Mouse (Mus musculus) CD8-positive naive resting alpha-beta T cell, adult 2 months (primary cell): ENCODE results near the gene St7.

Experiments used
- DNase-seq, 2 experiments: peaks; one replicate each; pipeline ENCODE4 v3.0.0; 2022; ENCODE audit warnings: low read depth in 2 of 2, low spot score in 2 of 2

St7 gene

DNA sequence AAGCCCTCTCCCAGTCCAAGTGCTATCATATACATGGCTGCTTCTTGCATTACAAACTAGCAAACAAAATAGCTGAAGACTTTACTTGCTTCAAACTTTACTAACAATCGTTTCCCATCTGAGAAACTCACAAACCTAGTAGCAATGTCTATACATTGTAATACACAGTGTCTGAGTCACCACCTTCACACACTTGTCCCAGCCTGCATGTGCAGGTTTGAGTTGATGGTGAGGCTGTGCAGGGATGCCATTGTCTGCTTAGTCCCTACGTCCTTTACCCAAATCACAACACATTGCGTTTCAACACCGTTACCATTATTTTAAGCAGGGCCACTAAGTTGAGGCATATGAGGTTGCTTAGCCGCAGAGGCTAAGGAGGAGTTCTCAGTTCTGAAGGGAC, 26.7 kb downstream of the St7 start:
- DNase-seq: no peak

DNA sequence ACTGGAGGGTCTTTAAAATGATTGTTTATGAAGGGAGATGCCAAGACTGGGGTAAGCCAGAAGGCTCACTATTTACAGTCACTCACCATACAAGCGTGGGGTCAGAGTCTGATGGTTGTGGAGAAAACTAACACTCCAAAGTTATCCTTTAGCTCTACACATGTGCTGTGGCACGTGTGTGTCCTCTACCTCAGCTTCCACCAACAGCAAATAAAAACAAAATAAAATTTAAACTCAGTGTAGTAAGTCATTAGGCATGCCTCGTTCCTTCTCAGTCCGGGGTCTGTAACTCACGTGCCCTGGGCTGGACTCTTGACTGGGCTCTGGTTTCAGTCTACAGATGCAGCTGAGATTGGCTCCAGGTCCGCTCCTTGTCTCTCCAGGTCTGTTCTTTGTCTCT, 27.3 kb downstream of the St7 start:
- no peak for DNase-seq

DNA sequence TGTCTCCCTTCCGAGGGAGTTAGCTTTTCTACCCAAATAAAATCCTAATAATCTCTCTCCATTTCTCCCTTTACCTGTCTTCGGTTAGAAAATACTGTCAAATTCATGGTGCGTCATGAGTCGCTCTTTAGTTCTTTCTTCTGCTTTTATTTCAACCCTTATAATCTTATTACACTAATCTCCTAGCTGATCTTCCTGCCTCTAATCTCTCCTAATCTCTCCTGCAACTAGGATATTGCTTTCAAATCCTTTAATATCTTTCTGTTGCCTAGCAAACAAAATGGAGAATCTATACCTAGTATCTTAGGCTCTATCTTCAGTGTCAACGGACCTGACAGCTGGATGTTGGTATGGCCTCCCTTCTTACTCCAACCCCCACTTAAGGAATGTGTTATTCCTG, 29.0 kb downstream of the St7 start:
- no peak for DNase-seq

DNA sequence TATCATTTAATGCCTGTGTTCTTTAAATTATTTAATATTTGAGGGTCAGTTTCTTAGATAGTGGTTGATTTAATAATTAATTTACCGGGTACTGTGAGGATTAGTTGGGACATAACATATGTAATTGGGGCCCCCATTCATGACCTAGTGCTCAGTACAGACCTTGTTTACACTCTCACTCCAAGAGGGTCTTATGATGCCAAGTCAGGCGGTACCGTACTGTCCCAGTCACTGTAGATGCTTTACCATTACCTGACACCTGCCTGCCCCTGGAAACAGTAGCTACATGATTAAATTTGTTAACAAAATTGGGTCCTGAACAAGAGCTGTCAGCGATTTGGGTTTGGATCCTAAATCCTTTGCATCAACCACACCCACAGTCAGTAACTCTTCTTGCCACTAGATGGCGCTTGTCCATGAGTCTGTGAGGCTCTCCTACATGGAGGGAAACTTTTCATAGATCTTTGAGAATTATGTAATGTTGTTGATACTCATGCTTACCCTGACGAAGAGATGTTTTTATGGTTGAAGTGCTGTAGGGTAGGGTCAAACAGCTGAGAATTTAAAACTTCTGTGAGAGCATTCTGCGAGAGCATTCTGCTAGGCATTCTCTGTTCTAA, 33.2 kb downstream of the St7 start:
- peak; percentile 23 to 37 for DNase-seq

DNA sequence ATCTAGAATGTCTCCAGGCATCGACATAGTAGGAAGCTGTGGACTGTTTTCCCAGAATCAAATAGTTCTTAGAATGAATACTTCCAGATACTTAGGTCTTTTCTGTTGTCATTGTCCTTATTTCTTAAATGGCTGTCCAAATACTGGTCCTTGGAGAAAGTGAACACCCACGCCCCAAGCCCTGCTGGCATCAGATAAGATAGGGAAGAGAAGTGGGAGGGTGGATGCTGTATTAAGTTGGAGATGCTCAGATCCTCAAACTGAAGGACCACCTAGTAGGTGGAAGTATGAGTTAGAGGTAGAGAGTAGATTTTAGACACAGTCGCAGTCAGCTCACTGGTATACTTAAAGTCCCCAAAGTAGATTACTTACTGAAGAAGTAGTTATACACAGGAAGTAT, 34.5 kb downstream of the St7 start:
- DNase-seq: no peak

DNA sequence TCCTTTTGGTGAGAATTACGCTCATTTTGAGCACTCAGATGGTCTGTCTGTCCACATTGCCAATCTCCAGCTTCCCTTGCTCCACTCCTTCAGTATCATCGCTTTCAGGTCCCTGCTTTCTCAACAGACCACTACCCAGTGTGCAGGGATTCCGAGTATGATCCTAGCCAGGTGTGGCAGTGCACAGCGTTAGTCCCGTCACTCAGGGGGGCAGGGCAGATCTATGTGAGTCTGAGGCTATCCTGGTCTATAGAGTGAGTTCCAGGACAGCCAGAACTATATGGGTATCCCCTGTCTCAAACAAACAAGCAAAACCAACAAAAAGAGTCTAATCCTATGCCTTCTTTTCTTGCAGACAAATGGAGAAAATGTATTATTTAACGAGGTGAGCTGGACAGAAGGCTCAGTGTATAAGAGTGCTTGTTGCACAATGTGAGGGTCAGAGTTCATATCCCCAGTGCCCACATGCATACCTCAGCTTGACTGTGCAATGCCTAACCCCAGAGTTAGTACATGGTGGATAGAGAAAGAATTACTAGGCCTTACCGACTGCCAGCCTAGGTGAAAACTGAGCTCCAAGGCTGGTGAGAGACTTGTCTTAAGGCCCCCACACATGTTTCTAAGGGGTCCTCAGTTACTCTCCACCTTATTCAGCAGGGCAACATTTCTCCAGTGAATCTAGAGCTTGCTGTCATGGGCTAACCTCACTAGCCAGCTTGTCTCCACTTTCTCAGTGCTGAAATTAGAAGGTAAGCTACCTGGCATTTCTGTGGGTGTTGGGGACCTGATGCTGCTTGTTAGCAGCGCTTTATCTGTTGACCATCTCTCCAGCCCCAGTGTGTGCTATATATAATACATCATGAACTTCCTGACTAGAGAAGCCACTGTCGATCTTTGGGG, 35.4 kb downstream of the St7 start:
- no peak for DNase-seq

DNA sequence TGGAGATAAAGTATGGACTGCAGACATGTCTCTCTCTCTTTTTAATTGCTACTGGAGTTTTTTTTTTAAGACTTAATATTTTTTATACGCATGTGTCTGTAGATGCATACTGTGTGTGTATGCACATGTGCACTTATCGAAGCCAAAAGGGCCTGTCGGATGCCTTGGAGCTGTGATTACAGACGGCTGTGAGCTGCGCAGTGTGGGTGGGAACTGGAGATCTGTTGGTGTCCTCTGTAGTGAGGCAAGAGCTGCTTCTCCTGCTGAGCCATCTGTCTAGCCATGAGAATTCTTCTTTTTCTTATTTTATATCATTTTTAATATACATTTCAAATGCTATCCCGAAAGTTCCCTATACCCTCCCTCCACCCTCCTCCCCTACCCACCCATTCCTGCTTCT, 37.4 kb downstream of the St7 start:
- DNase-seq: no peak

DNA sequence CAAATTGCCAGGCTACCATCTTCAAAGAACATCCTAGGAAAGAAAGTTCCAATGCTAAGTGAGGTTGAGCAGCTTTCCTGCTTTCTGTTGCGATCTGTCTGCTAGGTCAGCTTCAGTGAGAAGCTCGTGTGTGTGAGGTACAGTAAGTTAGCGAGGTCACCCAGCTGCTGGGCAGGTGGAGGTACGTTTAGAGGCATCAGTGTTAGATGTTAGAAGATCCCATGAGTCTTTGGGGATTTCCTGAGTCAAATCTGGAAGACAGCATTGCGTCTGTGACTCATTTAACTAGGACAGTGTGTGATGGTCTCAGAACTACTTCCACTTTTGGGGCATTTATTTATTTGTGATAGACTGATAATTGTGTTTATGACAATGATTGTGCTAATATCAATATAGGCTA, 39.0 kb downstream of the St7 start:
- no peak for DNase-seq

DNA sequence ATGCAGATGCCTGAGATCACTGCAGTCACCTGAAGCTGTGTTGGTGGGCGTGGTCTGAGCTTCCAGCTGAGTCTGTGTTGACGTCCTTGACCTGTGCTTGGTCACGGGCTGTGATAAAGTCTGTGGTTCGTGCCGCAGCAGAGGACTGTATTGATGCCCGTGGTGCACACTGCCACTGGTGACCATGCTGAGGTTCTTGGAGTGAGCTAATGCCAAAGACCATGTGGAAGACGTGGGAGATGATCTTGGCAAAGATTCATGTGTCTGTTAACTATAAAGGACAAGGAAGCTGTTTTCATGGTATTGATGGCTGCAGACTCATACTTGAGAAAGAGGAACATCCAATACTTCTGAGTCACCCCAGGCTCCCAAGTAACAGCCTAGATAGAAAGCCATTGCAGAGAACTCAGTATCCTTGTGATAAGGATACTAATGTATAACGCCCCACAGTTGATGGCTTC, 41.2 kb downstream of the St7 start:
- no peak for DNase-seq

DNA sequence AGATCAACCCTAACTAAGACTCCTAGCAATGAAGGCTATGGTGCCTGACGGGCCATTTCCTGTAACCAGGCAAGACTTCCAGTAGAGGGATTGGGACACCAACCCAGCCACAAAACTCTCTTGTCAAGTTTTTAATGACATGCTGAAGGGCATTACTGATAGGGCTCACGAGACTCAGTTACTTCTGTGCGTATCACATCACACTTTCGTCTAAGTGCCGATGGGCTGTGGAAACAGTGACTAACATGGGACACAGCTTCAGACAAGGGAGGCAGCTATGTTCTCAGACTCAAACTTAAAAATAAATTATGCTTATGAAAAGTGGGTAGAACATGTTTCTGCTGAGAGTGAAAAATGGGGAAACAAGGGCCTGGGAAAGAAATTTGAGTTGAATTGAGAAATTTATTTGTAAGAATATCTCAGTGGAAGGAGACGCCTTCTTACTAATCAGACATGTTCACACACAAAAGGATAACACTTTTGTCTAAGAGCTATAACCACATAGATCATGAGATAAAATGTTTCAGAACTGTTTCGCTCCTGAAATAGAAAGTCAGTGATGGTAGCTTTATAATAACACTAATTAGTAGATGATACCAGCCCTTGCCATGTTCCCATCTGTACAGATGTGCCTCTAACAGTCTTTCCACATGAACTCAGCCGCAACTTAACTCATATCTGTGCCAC, 44.7 kb downstream of the St7 start:
- DNase-seq: no peak

DNA sequence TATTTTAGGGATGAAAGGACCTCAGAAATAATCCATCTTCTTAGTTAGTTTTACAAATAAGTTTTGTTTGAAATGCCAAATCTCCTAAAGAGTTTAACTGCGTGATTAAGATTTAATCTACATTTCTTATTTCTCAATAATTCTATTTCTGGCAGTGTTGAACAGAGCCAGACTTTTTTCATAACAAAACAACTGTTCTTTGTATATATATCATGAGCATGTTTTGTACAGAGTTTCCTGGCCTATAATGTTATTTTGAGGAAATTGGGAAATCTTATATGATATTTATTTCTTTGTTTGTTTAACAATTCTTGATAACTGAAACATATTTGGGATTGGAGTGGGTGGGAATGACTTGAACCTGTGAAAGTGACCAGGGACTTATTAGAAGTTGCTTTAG, 47.4 kb downstream of the St7 start:
- DNase-seq: no peak

DNA sequence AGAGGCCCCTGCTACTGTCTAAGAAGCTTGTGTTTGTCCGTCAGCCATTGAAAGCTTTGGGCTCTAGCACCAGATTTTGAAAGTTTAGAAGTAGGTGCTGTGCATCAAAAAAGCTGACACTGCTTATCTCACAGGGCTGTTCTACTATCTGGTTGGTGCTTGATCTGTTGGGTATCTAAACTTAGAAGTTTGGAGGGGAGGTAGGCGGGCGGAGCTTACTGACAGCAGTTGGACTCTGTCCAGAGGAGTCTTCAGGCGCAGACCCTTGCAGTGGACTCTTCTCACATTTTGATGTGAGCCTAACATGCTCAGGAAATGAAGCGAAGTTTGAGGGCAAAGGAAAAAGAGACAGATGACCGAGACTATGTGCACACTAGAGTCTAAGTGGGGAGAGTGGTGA, 48.9 kb downstream of the St7 start:
- no peak for DNase-seq

DNA sequence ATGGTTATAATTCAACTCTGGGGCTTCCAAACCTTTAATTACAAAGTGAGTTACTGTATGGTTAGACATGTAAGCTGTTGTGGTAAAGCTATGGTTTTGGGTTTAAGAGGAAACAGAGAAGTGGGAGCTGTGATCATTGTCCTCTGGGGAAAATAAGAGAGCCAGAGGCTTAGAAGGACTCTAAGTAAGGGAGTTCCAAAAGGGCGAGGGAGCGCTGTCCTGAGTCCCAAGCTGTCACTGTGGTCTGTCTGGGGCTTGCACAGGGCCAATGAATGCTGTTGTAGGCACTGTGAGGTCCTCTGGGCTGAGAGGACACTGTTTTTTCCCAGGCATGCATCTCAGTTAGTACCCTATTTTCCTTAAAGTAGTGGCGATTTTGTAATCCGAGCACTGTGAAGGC, 49.5 kb downstream of the St7 start:
- no peak for DNase-seq

DNA sequence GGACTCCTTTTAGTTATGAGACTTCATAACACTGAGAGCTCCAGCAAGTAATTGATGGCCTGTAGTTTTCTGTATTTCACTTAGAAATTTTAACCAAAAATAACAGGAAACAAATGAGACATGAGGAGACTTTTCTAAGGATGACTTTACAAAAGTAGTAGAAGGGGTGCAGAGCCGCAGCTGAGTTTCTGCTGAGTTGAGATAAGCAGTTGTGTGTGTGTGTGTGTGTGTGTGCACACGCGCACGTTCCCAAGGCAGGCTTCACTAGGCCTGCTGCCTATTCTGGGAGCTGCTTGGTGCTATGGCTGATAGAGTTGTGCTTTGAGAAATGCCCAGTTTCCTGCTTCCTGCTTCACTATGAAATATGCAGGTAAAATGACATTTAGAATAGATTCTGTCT, 50.6 kb downstream of the St7 start:
- no peak for DNase-seq

DNA sequence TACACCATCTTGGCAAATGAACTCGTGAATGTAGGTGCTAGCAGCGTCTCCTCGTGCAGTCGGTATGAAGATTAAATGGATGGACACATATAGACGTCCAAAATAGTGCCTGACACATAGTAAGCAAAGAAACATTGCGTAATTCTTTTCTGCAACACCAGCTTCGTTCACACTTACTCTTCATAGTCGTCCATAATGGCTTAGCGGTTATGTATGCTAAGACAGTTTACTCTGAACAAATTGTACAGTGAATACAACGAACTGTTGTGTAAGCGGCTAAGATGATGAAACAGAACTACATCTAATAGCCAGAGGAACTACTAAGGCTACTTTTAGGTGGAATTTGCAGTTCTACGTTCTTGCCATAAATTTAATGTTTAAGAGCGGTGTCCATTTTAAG, 55.0 kb downstream of the St7 start:
- no peak for DNase-seq

DNA sequence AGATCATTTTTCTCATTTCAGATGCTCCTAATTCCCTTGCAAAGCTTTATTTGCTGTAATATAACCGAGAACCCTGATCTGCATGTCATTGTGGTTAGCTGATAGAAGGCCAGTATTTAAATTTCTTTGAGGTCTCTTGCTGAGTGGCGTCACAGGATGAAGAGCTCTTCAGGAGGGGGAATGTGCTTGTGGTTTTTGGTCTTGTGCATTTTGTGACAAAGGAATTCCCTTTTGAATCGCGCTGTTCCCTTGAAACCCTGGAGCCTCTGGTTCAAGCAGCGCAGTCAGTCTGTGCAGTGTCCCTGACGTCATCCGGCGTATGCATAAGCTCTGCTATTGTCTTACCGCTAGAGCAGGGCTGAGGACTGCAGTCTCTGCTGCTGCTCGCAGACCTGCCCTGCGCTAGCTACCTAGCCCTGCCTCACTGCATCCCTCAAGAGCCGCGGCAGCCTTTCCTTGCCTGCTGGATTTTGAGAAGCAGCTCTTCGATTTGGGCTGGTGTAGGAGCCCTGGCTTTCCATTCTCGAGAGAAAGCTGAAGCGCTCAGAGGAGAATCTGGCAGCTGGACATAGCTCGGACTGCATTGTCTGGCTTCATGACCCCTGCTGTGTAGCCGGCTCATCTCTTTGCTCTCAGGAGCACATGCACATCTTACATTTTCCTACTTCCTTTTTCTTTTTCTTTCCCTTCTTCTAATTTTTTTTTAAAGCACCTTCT, 56.3 kb downstream of the St7 start:
- peak; percentile 19 to 22 for DNase-seq

DNA sequence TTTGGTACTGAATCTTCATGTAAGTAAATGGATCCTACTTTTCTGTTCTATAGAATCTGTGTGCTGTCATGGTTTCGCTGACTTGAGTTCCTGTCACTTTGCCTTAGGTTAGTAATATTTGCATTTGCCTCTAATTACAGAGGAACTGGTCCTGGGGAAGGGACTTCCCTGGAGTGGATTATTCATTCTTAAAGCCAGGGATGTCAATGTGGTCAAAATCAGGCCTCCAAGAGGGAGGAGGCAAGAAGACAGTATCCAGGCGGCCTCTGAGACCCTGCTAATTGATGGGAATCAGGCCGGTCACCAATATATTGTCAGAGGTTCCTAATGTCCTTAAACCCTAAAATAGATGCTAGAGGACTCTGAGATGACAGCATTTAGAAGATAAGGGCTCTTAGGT, 56.9 kb downstream of the St7 start:
- DNase-seq: no peak

DNA sequence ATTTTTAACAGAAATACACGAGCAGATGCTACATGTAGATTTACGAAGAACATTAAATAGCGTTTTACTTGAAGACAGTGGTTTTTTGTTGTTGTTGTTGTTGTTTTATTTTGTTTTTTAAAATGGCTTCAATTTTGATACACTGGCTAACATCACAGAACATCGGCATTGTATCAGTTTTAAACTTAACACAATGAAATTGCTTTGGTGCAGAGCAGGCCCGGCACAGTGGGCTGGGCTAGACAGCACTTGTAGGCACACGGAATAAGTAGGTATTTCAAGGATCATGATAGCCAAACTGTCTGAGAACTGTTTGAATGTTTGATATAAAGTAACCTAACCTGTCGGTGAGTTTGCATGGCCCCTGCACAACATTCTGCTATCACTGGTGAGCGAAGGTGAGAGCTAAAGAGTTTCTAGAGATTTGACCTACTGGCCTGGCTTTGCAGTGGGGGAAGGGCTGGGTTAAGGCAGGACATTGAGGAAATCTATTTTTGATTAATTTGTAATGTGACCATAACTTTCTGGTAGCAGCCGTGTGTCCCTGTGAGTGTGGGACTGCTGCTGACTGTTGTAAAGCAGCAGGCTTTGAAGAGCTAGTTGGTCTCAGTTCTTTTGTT, 57.4 kb downstream of the St7 start:
- DNase-seq: no peak

DNA sequence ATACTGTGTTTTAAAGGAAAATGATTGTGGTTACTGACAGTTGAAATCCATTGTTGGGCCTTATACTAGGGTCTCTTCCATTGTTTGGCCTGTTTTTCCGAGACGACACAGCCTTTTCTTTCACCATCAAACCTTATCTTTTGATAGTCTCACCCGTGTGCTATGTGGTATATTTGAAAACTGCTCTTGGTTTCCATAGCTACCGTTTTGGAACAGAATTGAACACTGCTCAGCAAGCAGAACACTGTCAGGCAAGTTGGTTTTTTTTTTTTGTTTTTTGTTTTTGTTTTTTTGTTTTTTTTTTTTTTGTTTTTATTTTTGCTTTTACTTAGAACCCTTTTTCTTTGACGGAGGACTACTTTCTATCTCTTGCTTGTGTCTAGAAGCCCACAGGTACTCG, 58.2 kb downstream of the St7 start:
- no peak for DNase-seq

DNA sequence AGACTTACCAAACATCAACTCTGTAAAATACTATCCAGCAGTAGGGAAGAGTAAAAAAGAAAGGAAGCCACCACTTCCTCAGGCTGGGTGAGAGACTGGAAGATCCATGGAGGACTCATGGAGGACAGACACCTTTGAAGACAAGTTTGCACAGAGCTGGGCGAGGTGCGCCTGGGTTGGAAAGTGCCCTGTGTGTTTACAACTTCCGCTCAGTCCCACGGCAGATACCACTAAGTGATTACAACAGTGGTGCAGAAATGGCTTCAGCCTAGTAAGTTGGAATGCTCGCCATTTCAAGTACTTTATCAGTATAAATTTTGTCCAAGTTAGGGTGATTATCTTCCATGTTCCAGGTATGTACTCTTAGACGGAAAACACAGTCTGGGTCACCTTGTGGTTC, 63.2 kb downstream of the St7 start:
- no peak for DNase-seq

DNA sequence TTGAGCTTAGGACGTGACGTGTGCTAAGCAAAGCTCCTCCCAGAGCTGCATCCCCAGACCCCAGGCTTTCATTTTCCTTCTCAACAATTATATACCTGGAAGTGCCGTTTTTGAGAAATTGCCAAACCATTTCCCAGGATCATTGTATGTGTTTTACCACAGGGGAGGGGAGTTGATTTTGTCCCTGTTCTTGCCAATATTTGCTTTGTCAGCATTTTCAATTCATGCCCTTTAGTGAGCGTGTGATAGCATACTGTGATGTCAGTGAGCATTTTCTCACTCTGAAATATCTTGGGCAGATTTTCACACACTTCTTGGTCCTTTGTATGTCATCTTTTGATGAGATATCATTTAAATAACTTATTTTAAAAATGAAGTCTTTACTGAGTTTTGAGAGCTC, 65.8 kb downstream of the St7 start:
- no peak for DNase-seq
